Mouse (Mus musculus) CD4-positive, CD25-positive, alpha-beta regulatory T cell, adult 2 months (primary cell): ENCODE measurements around the gene Zranb3.

Experiments
- DNase-seq: peaks from one replicate; pipeline ENCODE4 v3.0.0-alpha.2; 2012; ENCODE audit warnings: low read depth, low spot score

Zranb3 gene

DNA sequence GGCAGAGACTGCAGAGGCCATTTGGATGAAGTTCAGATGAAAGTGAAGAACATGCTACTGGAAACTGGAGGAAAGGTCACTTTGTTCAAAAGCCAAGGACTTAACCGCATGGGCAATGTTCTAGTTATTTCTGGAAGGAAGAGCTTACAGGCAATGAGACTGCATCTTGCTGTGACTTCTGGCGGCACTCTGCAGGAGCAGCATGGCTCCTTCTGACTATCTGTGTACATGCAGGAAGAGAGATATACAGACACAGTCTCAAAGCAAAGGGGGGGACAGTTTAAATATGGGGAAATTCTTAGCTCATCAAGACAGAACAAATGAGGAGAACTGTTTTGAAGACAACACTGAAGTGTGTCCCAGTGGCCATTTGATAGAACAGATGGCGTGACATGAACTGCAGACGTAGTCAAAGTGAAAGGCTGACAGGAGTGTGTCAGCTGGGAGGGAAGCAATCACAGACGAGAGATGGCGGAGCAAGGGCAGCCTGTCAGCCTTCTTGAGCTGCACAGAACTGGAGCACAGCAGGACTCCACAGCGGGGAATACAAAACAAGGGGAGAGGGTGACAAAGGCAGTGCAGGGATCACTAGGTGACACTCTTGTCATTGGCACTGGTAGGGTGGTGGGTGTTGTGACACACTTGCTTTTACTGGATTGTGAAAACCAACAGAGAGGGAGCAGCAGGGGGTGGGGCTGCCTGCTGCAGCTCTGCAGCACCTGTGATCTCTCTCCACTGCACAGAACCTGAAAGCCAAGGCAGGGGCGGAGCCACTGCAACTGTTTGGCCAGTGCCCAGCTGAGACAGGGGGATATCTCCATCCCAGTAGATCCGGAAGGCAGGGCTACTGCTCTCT is 112.7 kb downstream of the Zranb3 start:
- DNase-seq, result no peak

DNA sequence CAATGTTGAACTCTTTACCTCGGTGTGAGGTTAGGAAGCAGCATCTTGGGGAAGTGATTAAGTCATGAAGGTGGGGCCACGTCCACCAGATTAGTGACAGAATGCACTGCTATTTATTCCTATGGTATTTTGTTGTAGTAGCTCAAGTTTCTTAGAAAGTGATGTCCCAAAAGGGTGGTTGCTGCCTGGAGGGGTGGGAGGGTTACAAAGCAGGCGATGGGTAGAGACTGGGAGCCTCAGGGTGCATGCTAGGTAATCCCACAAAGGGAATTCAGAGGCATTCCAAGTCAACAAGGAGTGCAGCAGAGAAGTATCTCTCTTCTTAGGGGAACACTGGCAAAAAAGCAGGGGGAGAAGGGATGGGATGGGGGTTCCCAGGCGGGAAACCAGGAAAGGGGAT is 113.5 kb downstream of the Zranb3 start:
- DNase-seq, result no peak

DNA sequence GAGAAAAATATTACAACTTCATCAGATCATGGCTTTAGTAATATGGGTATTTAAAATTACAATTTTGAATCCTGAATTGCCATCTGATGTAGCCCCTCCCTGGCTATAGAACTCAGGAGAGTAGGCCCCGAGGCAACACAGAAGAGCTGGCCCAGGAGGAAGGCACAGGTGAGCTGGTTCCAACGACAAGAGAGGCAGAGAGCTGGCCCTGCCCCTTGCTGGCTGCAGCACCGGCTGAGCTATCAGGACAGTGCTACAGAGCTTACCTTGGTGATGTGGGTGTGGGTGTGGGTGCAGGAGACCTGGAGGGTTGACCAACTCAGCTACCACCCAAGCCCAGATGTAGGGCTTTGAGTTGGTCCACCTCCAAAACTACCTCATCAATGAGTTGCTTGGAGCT is 114.6 kb downstream of the Zranb3 start:
- DNase-seq, result no peak

DNA sequence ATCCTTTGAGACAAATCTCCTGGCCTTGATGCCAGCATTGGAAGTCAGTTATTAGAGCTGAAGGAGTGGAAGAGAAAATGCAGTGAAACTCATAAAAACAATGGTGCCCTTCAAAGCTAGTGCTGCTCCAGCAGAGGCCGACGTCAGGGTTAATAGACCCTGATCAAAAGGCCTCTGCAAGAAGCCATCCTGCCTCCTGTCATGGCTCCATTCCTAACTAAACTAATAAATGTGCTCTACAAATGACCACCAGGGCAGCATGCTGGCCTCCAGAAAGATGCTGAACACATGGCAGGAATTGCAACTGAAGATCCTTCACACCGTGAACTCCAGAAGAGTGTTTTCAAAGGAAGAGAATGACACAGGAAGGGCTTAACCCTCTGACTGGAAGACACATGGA is 117.5 kb downstream of the Zranb3 start:
- no peak for DNase-seq

- DNase-seq, result no peak
These were observed 119.4 kb downstream of the Zranb3 start for GRCm38 (mm10) chr1:127983274-127983993.

- no peak for DNase-seq
These were observed 120.6 kb downstream of the Zranb3 start for GRCm38 (mm10) chr1:127982268-127982667.

- DNase-seq, result no peak
These were observed 121.8 kb downstream of the Zranb3 start for GRCm38 (mm10) chr1:127980911-127981559.

- no peak for DNase-seq
These were observed 124.7 kb downstream of the Zranb3 start for GRCm38 (mm10) chr1:127978125-127978524.

- DNase-seq, result no peak
These were observed 126.7 kb downstream of the Zranb3 start for GRCm38 (mm10) chr1:127976106-127976505.

GRCm38 (mm10) chr1:127975676-127976075 is 127.2 kb downstream of the Zranb3 start:
- DNase-seq, result peak; percentile 16

- no peak for DNase-seq
These were observed 128.8 kb downstream of the Zranb3 start for GRCm38 (mm10) chr1:127974082-127974481.

DNA sequence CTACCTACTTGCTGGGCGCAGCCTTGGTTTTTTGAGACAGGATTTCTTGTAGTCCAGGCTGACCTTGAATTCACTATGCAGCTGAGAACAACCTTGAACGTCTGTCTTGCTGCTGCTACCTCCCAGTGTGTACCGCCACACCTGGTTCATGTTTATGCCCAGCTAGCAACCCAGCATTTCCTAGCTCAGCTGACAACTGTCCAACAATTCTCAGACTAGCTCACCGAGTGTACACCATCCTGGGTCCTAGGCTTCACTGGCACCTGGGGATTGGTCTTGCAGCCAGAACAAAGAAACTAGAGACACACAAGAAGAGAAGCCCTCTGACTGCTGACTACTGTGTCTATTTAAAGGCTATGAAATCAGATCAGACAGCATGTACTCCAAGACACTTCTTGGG is 132.0 kb downstream of the Zranb3 start:
- DNase-seq, result no peak

GRCm38 (mm10) chr1:127963326-127963725 is 139.5 kb downstream of the Zranb3 start:
- no peak for DNase-seq

GRCm38 (mm10) chr1:127961140-127961539 is 141.7 kb downstream of the Zranb3 start:
- DNase-seq, result no peak

DNA sequence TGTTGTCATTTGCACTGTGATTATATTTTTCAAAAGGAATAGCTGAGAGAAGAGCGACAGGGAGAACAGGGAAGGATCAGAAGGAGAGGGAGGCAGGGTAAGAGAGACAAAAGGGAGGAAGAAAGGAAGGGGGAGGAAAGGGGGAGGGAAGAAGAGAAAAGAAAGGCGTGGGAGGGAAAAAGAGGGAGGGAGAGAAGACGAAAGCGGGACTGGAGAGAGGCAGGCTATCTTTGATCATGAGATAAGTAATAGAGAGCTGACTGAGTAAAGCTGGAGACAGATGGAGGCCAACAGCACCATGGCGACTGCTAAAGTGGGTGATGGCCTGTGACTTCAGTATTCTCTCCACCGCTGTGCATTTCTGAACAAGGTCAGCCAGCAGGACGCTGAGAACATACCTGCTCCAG is 143.5 kb downstream of the Zranb3 start:
- no peak for DNase-seq

DNA sequence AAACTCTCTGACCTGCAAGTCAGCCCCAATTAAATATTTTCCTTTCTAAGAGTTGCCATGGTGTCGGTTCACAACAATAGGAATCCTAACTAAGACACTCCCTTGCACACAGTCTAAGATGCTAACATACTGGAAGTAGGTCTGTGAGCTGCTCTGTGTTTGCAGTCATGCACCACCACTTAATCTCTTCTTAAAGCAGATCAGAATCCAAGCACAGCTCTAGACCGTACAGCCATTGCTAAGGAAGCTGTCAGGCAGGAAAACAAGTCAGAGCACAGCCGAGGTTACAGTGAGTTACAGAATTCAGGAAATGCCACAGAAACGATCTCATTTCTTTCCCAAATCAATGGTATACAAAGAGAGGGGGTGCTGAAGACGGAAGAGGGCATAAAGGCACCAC is 144.0 kb downstream of the Zranb3 start:
- DNase-seq, result no peak

DNA sequence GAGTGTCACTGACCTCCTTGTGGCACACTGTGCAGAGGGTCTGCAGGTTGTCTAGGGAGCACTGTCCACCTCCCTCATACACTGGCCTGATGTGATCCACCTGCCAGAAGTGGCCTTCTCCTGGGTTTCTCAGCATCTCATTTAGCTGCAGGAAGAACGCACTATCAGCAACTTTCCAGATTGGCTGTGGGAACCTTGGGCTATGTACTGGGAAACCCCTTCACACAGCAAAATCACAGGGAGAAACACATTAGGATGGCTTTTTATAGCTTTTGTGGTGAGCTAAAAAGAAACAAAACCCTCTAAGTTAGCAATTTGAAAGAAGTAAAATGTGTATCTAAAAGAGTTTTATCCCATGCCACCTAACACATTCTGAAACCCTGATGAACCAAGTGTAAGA is 146.3 kb downstream of the Zranb3 start:
- DNase-seq, result no peak

DNA sequence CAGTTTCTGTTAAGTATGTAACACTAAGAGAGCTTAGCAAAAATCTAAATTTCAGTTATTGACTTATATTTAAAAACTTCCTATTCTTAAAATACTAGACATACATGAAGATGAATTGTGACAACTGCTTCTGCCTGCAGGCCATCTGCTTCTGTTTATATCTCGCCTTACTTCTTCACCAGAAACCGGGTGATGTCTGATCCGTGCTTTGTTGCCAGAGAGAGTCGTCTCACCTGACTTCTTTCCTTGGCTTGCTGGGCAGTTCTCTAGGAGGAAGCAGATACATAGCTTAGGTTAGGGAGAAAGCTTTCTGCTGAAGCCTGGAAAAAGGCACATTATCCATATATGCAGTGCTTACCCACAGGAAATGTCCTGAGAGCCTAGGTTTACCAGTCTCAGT is 148.0 kb downstream of the Zranb3 start:
- no peak for DNase-seq

GRCm38 (mm10) chr1:127954198-127954597 is 148.6 kb downstream of the Zranb3 start:
- DNase-seq, result peak; percentile 33

DNA sequence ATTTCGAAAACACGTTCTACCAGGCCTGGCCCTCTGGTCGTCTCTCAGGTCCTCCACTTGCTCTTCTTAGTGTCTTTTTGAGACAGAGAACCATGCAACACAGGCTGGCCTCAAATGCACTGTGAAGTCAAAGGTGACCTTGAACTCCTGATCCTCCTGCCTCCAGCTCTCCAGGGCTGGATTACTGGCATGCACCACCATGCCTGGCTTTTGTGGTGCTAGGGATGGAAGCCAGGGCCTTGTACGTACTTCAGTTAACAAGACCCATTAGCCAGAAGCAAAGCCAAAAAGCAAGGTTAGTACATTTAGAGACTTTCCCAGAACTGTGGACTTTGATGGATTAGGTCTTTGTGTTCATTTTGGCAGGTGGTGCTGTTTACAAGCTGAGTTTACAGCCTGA is 150.6 kb downstream of the Zranb3 start:
- no peak for DNase-seq

GRCm38 (mm10) chr1:127948748-127949147 is 154.1 kb downstream of the Zranb3 start:
- no peak for DNase-seq

GRCm38 (mm10) chr1:127946615-127947249 is 156.1 kb downstream of the Zranb3 start:
- DNase-seq, result no peak
